Mouse (Mus musculus): ENCODE data around the gene Cdhr5. TPM values are rescaled to one million over a fixed set of nuclear protein-coding genes. Genes with fewer than 3 reads are reported as not detected.
A peak's percentile ranks its signal among the peaks of the same experiment; 100 is the strongest.

Cdhr5 gene
- polyA plus RNA-seq, 1 experiment from 2014 or later = 167 TPM

DNA sequence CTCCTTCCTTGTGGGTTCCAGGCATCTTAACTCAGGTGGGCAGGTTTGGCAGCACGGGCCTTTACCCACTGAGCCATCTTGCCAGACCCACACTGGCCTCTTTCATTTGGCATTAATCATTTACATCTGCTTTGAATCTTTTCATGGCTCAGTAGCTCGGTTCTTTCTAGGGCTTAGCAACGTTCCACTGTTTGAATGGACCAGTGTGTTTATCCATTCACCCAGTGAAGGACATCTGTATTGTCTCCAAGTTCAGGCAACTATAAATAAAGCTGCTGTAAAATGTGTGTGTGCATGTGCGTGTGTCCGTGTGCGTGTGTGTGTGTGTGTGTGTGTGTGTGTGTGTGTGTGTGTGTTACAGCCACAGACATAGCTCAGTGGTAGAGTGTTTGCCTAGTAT is 4.9 kb upstream of the Cdhr5 start:
- H3K9me3 ChIP-seq (ENCODE audit: control insufficient read depth, low read length) = no peaks in the 10 kb centered on the region
- peaks cover 15% of the 10 kb centered on the region for H3K4me1 ChIP-seq (ENCODE audit: control insufficient read depth, insufficient read depth, low read length)
- 55% methylated on average over 6 of the region's 6 CpGs for WGBS
- H3K36me3 ChIP-seq (ENCODE audit: control insufficient read depth, insufficient read depth, low read length) = no peaks in the 10 kb centered on the region
- no peak overlapping the region for H3K9ac ChIP-seq (ENCODE audit: low read depth, low read length)
- H3K4me2 ChIP-seq (ENCODE audit: low read depth, low read length) = no peak overlapping the region
- H3K27ac ChIP-seq (ENCODE audit: low read length) = no peak overlapping the region
- H3K4me3 ChIP-seq (ENCODE audit: low read length) = no peak overlapping the region
- ATAC-seq = no peak
- no peaks in the 10 kb centered on the region for H3K27me3 ChIP-seq (replicated peaks; ENCODE audit: control insufficient read depth, insufficient read depth, low read length)

GRCm38 (mm10) chr7:141278766-141279590 is 2.4 kb upstream of the Cdhr5 start, which contains the start of gene Sct:
Gene Sct (minus strand): TSS chr7:141279133.
- Histone ChIP-seq H3K9ac (ENCODE audit: low read depth, low read length) (peak within 1 kb of the TSS; percentile 67), H3K27ac (ENCODE audit: low read length) (peak within 1 kb of the TSS; percentile 93), H3K36me3 (ENCODE audit: control insufficient read depth, insufficient read depth, low read length) (no peaks in the 10 kb centered on the region), H3K4me2 (ENCODE audit: low read depth, low read length) (peak within 1 kb of the TSS; percentile 98), H3K4me1 (ENCODE audit: control insufficient read depth, insufficient read depth, low read length) (peaks cover 15% of the 10 kb centered on the region), H3K27me3 (replicated peaks; ENCODE audit: control insufficient read depth, insufficient read depth, low read length) (no peaks in the 10 kb centered on the region), H3K4me3 (ENCODE audit: low read length) (peak within 1 kb of the TSS; percentile 56), H3K9me3 (ENCODE audit: control insufficient read depth, low read length) (no peaks in the 10 kb centered on the region)
- WGBS = 3% methylated on average over 46 of the region's 46 CpGs
- peak; percentile 53 for ATAC-seq

DNA sequence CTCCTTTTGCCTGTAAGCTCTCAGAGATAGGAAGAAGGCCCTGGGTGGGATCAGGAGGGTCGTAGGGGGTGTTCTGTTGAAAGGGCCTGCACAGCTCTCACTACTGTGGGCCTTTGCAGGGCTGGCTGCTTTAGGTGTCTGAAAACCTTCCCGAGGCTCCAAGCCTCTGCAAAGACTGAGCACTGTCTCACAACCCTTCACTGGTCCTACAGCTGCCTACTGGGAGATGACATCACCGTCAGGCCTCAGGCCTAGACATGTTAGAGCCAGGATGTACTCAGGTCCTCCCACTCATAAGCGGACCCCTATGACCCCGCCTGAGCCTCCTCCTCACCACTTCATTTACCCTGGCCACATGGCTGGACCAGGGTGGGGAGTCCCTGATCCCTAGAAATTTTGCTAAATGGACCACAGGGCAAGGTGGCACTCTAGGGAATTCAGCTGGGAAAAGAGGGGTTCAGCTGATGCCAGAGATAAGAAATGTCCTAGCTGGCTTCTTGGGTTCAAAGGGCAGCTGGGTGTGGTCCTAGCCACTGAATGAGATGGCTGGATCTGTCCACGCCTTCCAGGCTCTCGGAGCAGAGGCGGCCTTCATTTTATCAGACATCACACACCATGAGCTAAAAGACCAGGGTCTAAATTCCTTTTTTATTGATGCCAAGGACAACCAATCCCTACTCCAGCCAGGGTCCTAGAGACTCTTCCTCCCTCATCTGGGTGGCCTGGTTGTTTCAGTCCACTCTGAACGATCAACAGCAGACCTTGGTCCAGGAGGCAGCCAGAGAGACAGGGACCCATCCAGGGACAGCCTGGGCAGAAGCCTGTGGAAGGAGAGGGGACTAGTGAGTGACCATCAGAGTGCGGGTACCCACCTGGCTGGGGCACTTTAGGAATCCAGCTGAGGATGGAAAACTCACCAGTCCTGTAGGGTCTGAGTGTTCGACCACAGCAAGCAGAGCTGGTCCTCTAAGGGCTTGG is 1.4 kb upstream of the Cdhr5 start:
- Histone ChIP-seq H3K9ac (ENCODE audit: low read depth, low read length) (peak overlapping the region; percentile 70), H3K27me3 (replicated peaks; ENCODE audit: control insufficient read depth, insufficient read depth, low read length) (no peaks in the 10 kb centered on the region), H3K4me1 (ENCODE audit: control insufficient read depth, insufficient read depth, low read length) (peaks cover 15% of the 10 kb centered on the region), H3K9me3 (ENCODE audit: control insufficient read depth, low read length) (no peaks in the 10 kb centered on the region), H3K27ac (ENCODE audit: low read length) (peak overlapping the region; percentile 93), H3K4me2 (ENCODE audit: low read depth, low read length) (peak overlapping the region; percentile 98), H3K36me3 (ENCODE audit: control insufficient read depth, insufficient read depth, low read length) (no peaks in the 10 kb centered on the region), H3K4me3 (ENCODE audit: low read length) (peak overlapping the region; percentile 56)
- peak; percentile 55 for ATAC-seq
- 60% methylated on average over 11 of the region's 11 CpGs for whole genome bisulfite sequencing

- Histone ChIP-seq H3K4me2 (ENCODE audit: low read depth, low read length) (peak overlapping the region; percentile 50), H3K27me3 (replicated peaks; ENCODE audit: control insufficient read depth, insufficient read depth, low read length) (no peaks in the 10 kb centered on the region), H3K4me3 (ENCODE audit: low read length) (peak overlapping the region; percentile 55), H3K36me3 (ENCODE audit: control insufficient read depth, insufficient read depth, low read length) (no peaks in the 10 kb centered on the region), H3K27ac (ENCODE audit: low read length) (peak overlapping the region; percentile 93; the same call in 1 of the 2 replicates), H3K9ac (ENCODE audit: low read depth, low read length) (peak overlapping the region; percentile 70), H3K4me1 (ENCODE audit: control insufficient read depth, insufficient read depth, low read length) (peaks cover 15% of the 10 kb centered on the region), H3K9me3 (ENCODE audit: control insufficient read depth, low read length) (no peaks in the 10 kb centered on the region)
- no peak for ATAC-seq
- 75% methylated on average over 9 of the region's 9 CpGs for WGBS
Measured at GRCm38 (mm10) chr7:141275356-141275755, 1.2 kb downstream of the Cdhr5 start.

GRCm38 (mm10) chr7:141270631-141271030 is 6.0 kb downstream of the Cdhr5 start:
- 86% methylated on average over 3 of the region's 3 CpGs for WGBS
- Histone ChIP-seq H3K36me3 (ENCODE audit: control insufficient read depth, insufficient read depth, low read length) (no peaks in the 10 kb centered on the region), H3K27ac (ENCODE audit: low read length) (no peak overlapping the region), H3K4me3 (ENCODE audit: low read length) (no peak overlapping the region), H3K9me3 (ENCODE audit: control insufficient read depth, low read length) (no peaks in the 10 kb centered on the region), H3K9ac (ENCODE audit: low read depth, low read length) (no peak overlapping the region), H3K27me3 (replicated peaks; ENCODE audit: control insufficient read depth, insufficient read depth, low read length) (no peaks in the 10 kb centered on the region), H3K4me2 (ENCODE audit: low read depth, low read length) (no peak overlapping the region), H3K4me1 (ENCODE audit: control insufficient read depth, insufficient read depth, low read length) (peaks cover 3% of the 10 kb centered on the region)
- no peak for ATAC-seq

GRCm38 (mm10) chr7:141269273-141269545 is 7.4 kb downstream of the Cdhr5 start:
- H3K4me2 ChIP-seq (ENCODE audit: low read depth, low read length) = peak overlapping the region; percentile 30
- H3K4me1 ChIP-seq (ENCODE audit: control insufficient read depth, insufficient read depth, low read length) = peaks cover 12% of the 10 kb centered on the region
- ATAC-seq = no peak
- no peaks in the 10 kb centered on the region for H3K27me3 ChIP-seq (replicated peaks; ENCODE audit: control insufficient read depth, insufficient read depth, low read length)
- H3K4me3 ChIP-seq (ENCODE audit: low read length) = no peak overlapping the region
- WGBS = 81% methylated on average over 14 of the region's 14 CpGs
- H3K9me3 ChIP-seq (ENCODE audit: control insufficient read depth, low read length) = no peaks in the 10 kb centered on the region
- no peaks in the 10 kb centered on the region for H3K36me3 ChIP-seq (ENCODE audit: control insufficient read depth, insufficient read depth, low read length)
- H3K27ac ChIP-seq (ENCODE audit: low read length) = no peak overlapping the region
- no peak overlapping the region for H3K9ac ChIP-seq (ENCODE audit: low read depth, low read length)

- Histone ChIP-seq H3K4me1 (ENCODE audit: control insufficient read depth, insufficient read depth, low read length) (peaks cover 12% of the 10 kb centered on the region), H3K9me3 (ENCODE audit: control insufficient read depth, low read length) (no peaks in the 10 kb centered on the region), H3K4me2 (ENCODE audit: low read depth, low read length) (peak overlapping the region; percentile 30), H3K27me3 (replicated peaks; ENCODE audit: control insufficient read depth, insufficient read depth, low read length) (no peaks in the 10 kb centered on the region), H3K9ac (ENCODE audit: low read depth, low read length) (no peak overlapping the region), H3K36me3 (ENCODE audit: control insufficient read depth, insufficient read depth, low read length) (no peaks in the 10 kb centered on the region), H3K4me3 (ENCODE audit: low read length) (no peak overlapping the region), H3K27ac (ENCODE audit: low read length) (no peak overlapping the region)
- no peak for ATAC-seq
- 76% methylated on average over 24 of the region's 24 CpGs for WGBS
Measured at GRCm38 (mm10) chr7:141268466-141269272, 7.9 kb downstream of the Cdhr5 start.

- peak within 1 kb of the TSS; percentile 58 for H3K4me2 ChIP-seq (ENCODE audit: low read depth, low read length)
- H3K9ac ChIP-seq (ENCODE audit: low read depth, low read length) = peak within 1 kb of the TSS; percentile 65
- H3K4me3 ChIP-seq (ENCODE audit: low read length) = peak within 1 kb of the TSS; percentile 57
- H3K27ac ChIP-seq (ENCODE audit: low read length) = no peak within 1 kb of the TSS
- H3K27me3 ChIP-seq (replicated peaks; ENCODE audit: control insufficient read depth, insufficient read depth, low read length) = no peaks in the 10 kb centered on the region
- H3K4me1 ChIP-seq (ENCODE audit: control insufficient read depth, insufficient read depth, low read length) = peaks cover 12% of the 10 kb centered on the region
- ATAC-seq = peak; percentile 80
- WGBS = 8% methylated on average over 25 of the region's 25 CpGs
- no peaks in the 10 kb centered on the region for H3K9me3 ChIP-seq (ENCODE audit: control insufficient read depth, low read length)
- peaks cover 12% of the 10 kb centered on the region; the same call in 1 of the 2 replicates for H3K36me3 ChIP-seq (ENCODE audit: control insufficient read depth, insufficient read depth, low read length)
Measured at GRCm38 (mm10) chr7:141265739-141266561, 10.6 kb downstream of the Cdhr5 start, which contains the start of gene Irf7. Gene Irf7 (minus strand): TSS chr7:141266481.

Data from intestine, embryonic 16.5 days (tissue).